In the genomic region with DNA sequence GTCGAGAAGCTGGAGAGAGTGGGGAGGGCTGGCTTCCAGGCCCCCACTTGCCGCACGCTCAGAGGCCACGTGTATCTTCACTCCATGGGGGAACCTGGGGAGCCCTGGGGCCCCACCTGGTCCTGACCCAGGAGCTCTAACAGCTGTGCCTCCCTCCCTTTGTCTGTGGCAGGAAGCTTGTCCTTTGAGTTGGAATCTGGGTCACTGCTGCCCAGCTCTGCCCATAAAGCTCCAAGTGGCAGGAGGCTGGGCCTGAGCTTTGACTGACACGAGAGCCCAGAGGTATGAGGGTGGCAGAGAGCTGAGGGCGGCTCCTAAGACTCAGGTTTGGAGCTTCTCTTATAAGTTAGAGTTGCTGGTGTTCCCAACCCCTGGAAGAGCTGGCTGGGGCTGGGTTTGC, we compare ENCODE assay signal across 20 mouse cellular contexts. TPM values are rescaled to one million over a fixed set of nuclear protein-coding genes. Genes with fewer than 3 reads are reported as not detected.
A peak's percentile ranks its signal among the peaks of the same experiment; 100 is the strongest.
DNase-seq lines count a peak whose midpoint lies in the region; ATAC-seq and TF ChIP-seq lines count a peak whose summit lies in the region.
"Had no signal": no experiment of that assay in that cellular context is flagged by ENCODE, and none has a peak within 500 bp of the region (broad histone marks: within the 10 kb centered on the region; RNA-seq: fewer than 3 reads in every experiment).

No protein-coding gene starts in this region.

- TF ChIP-seq EP300 in heart, postnatal 0 days (IDR thresholded peaks at IDR 0.05; ENCODE audit: low read depth) = no peak

- no peak overlapping the region for H3K9ac ChIP-seq in forebrain, embryonic 12.5 days
- H3K9ac ChIP-seq in forebrain, embryonic 16.5 days (replicated peaks; ENCODE audit: low read depth, low read length) = no peak overlapping the region
- H3K9ac ChIP-seq in hindbrain, embryonic 11.5 days (ENCODE audit: low read depth, low read length) = no peak overlapping the region
- H3K9ac ChIP-seq in heart, postnatal 0 days (replicated peaks; ENCODE audit: low read depth, low read length) = no peak overlapping the region
- H3K9ac ChIP-seq: hindbrain, embryonic 13.5 days; limb, embryonic 15.5 days; neural tube, embryonic 12.5 days had no signal

- WGBS in forebrain, embryonic 12.5 days = 58% methylated on average over 6 of the region's 6 CpGs
- whole genome bisulfite sequencing in forebrain, embryonic 16.5 days = 39% methylated on average over 6 of the region's 6 CpGs
- 67% methylated on average over 6 of the region's 6 CpGs for WGBS in hindbrain, embryonic 10.5 days
- WGBS in hindbrain, embryonic 11.5 days = 71% methylated on average over 6 of the region's 6 CpGs
- WGBS in heart, postnatal 0 days = 50% methylated on average over 6 of the region's 6 CpGs

- peaks cover 22% of the 10 kb centered on the region for H3K4me1 ChIP-seq in forebrain, embryonic 12.5 days
- no peaks in the 10 kb centered on the region; the same call in none of the 2 replicates for H3K4me1 ChIP-seq in forebrain, embryonic 16.5 days (replicated peaks; ENCODE audit: control insufficient read depth, insufficient read depth, low read length)
- H3K4me1 ChIP-seq in hindbrain, embryonic 10.5 days (replicated peaks) = peaks cover 49% of the 10 kb centered on the region
- H3K4me1 ChIP-seq in hindbrain, embryonic 11.5 days (replicated peaks; ENCODE audit: control insufficient read depth, insufficient read depth, low read length) = no peaks in the 10 kb centered on the region
- no peaks in the 10 kb centered on the region for H3K4me1 ChIP-seq in heart, postnatal 0 days (ENCODE audit: control insufficient read depth, insufficient read depth)
- H3K4me1 ChIP-seq: neural tube, embryonic 12.5 days had no signal

- no peak for DNase-seq in hindbrain, embryonic 10.5 days (ENCODE audit: low spot score)
- no peak for DNase-seq in hindbrain, embryonic 11.5 days (ENCODE audit: low spot score)
- peak; percentile 52 for DNase-seq in adrenal gland, postnatal 14 days
- no peak for DNase-seq in heart, postnatal 0 days (ENCODE audit: low spot score)
- no peak for DNase-seq in embryo, embryonic 9.5 days (ENCODE audit: extremely low spot score)
- no peak for DNase-seq in gastrocnemius, postnatal 10 days
- DNase-seq: cerebellum, adult 9-10 months; kidney, postnatal 10 days; layer of hippocampus, adult 9-11 months; lung, postnatal 10 days; right cerebral cortex, postnatal 4 days; thymus, postnatal 36 days had no signal

- no peak for TF ChIP-seq CTCF in heart, postnatal 0 days (IDR thresholded peaks at IDR 0.05; ENCODE audit: low read depth)

- peak overlapping the region; percentile 32; the same call in 1 of the 2 replicates for H3K27ac ChIP-seq in forebrain, embryonic 12.5 days
- H3K27ac ChIP-seq in forebrain, embryonic 16.5 days (ENCODE audit: low read length) = no peak overlapping the region
- H3K27ac ChIP-seq in hindbrain, embryonic 10.5 days = peak overlapping the region; percentile 43; the same call in 1 of the 2 replicates
- H3K27ac ChIP-seq in hindbrain, embryonic 11.5 days (ENCODE audit: low read depth, low read length) = no peak overlapping the region
- H3K27ac ChIP-seq in heart, postnatal 0 days (ENCODE audit: low read depth) = no peak overlapping the region
- H3K27ac ChIP-seq: hindbrain, embryonic 13.5 days; limb, embryonic 15.5 days; neural tube, embryonic 12.5 days had no signal

- no peak for ATAC-seq in forebrain, embryonic 12.5 days (ENCODE audit: low FRiP score)
- no peak for ATAC-seq in forebrain, embryonic 16.5 days
- no peak for ATAC-seq in hindbrain, embryonic 11.5 days (ENCODE audit: low FRiP score)
- 0 out of 2 replicates have a peak, but pooled peaks have one; percentile 27 for ATAC-seq in heart, postnatal 0 days (ENCODE audit: insufficient read depth, low read depth)
- ATAC-seq: activated CD4-positive, CD25-positive, alpha-beta regulatory T cell, adult 4 months; Patski had no signal

- no peak overlapping the region for H3K4me2 ChIP-seq in forebrain, embryonic 12.5 days
- H3K4me2 ChIP-seq in forebrain, embryonic 16.5 days (ENCODE audit: low read length) = no peak overlapping the region
- no peak overlapping the region for H3K4me2 ChIP-seq in hindbrain, embryonic 11.5 days (replicated peaks; ENCODE audit: low read depth, low read length)
- H3K4me2 ChIP-seq in heart, postnatal 0 days (ENCODE audit: low read depth, low read length) = no peak overlapping the region
- H3K4me2 ChIP-seq: hindbrain, embryonic 13.5 days; limb, embryonic 15.5 days; neural tube, embryonic 12.5 days had no signal

- no peak overlapping the region for H3K4me3 ChIP-seq in forebrain, embryonic 12.5 days (replicated peaks)
- H3K4me3 ChIP-seq in forebrain, embryonic 16.5 days (replicated peaks; ENCODE audit: low read length) = no peak overlapping the region
- no peak overlapping the region for H3K4me3 ChIP-seq in hindbrain, embryonic 10.5 days
- no peak overlapping the region for H3K4me3 ChIP-seq in hindbrain, embryonic 11.5 days (ENCODE audit: low read depth, low read length)
- no peak overlapping the region for H3K4me3 ChIP-seq in heart, postnatal 0 days (ENCODE audit: low read depth, low read length)
- H3K4me3 ChIP-seq: hindbrain, embryonic 13.5 days; limb, embryonic 15.5 days; neural tube, embryonic 12.5 days had no signal

- peaks cover 53% of the 10 kb centered on the region for H3K36me3 ChIP-seq in forebrain, embryonic 12.5 days (replicated peaks)
- no peaks in the 10 kb centered on the region for H3K36me3 ChIP-seq in forebrain, embryonic 16.5 days (ENCODE audit: control insufficient read depth, insufficient read depth)
- peaks cover 61% of the 10 kb centered on the region for H3K36me3 ChIP-seq in hindbrain, embryonic 10.5 days
- no peaks in the 10 kb centered on the region; the same call in 1 of the 2 replicates for H3K36me3 ChIP-seq in hindbrain, embryonic 11.5 days (ENCODE audit: control insufficient read depth, insufficient read depth, low read length)
- peaks cover 15% of the 10 kb centered on the region; the same call in 1 of the 2 replicates for H3K36me3 ChIP-seq in heart, postnatal 0 days (replicated peaks; ENCODE audit: control insufficient read depth, insufficient read depth, low read length)

- H3K9me3 ChIP-seq in forebrain, embryonic 12.5 days = no peaks in the 10 kb centered on the region
- no peaks in the 10 kb centered on the region for H3K9me3 ChIP-seq in forebrain, embryonic 16.5 days (ENCODE audit: control insufficient read depth, low read length)
- no peaks in the 10 kb centered on the region for H3K9me3 ChIP-seq in hindbrain, embryonic 10.5 days
- H3K9me3 ChIP-seq in hindbrain, embryonic 11.5 days (ENCODE audit: control insufficient read depth, low read length) = no peaks in the 10 kb centered on the region
- H3K9me3 ChIP-seq in heart, postnatal 0 days (replicated peaks; ENCODE audit: control insufficient read depth, low read length) = no peaks in the 10 kb centered on the region
- H3K9me3 ChIP-seq: hindbrain, embryonic 13.5 days; limb, embryonic 15.5 days; neural tube, embryonic 12.5 days had no signal

- H3K27me3 ChIP-seq in forebrain, embryonic 12.5 days = no peaks in the 10 kb centered on the region
- no peaks in the 10 kb centered on the region for H3K27me3 ChIP-seq in forebrain, embryonic 16.5 days (replicated peaks; ENCODE audit: control insufficient read depth, insufficient read depth, low read length)
- H3K27me3 ChIP-seq in hindbrain, embryonic 10.5 days (ENCODE audit: insufficient read depth, poor library complexity, severe bottlenecking) = peaks cover 13% of the 10 kb centered on the region
- no peaks in the 10 kb centered on the region for H3K27me3 ChIP-seq in hindbrain, embryonic 11.5 days (ENCODE audit: control insufficient read depth, insufficient read depth, low read length)
- H3K27me3 ChIP-seq in heart, postnatal 0 days (ENCODE audit: control insufficient read depth, insufficient read depth, low read length) = 0 out of 2 replicates have a peak, but pooled peaks cover 4% of the 10 kb centered on the region
- H3K27me3 ChIP-seq: hindbrain, embryonic 13.5 days; neural tube, embryonic 12.5 days; Patski had no signal

RNA-seq across cellular contexts. Expression of a gene that starts 23.1 kb away (rescaled TPM):
- polyA plus RNA-seq in forebrain, embryonic 12.5 days (2016; fragmentation: Nextera tagmentation; extraction: Ambion mirVana) = 24.8 and 24.9 TPM in 2 replicates
- polyA plus RNA-seq in forebrain, embryonic 16.5 days (2015; fragmentation: Nextera tagmentation; extraction: Ambion mirVana) = 5.0 and 5.7 TPM in 2 replicates
- polyA plus RNA-seq in hindbrain, embryonic 10.5 days (2016; fragmentation: Nextera tagmentation; extraction: Ambion mirVana) = 19.5 and 20.5 TPM in 2 replicates
- 6.2 and 7.7 TPM in 2 replicates for polyA plus RNA-seq in hindbrain, embryonic 11.5 days (2014; fragmentation: Nextera tagmentation; extraction: Ambion mirVana)
- total RNA-seq in adrenal gland, postnatal 14 days (2021) = 0.60 and 0.82 TPM in 2 replicates
- 1.9 and 3.7 TPM in 2 replicates for total RNA-seq in heart, postnatal 0 days (2014; rRNA removed; ENCODE audit: low replicate concordance)
- polyA plus RNA-seq in heart, postnatal 0 days (2015; fragmentation: Nextera tagmentation; extraction: Ambion mirVana) = 0.46 and 0.48 TPM in 2 replicates
- under 1 TPM; 0.35 to 0.36 TPM for total RNA-seq in gastrocnemius, postnatal 10 days (2021)
- total RNA-seq: megakaryocyte, adult 5-6 weeks had no signal

Comparison
In these comparisons a context has a peak if more than half of its experiments do, and no peak if none do; other contexts are left out.
1. H3K27ac ChIP-seq: peak in forebrain, embryonic 12.5 days (single experiment) and hindbrain, embryonic 10.5 days (single experiment); none in forebrain, embryonic 16.5 days (single experiment), hindbrain, embryonic 11.5 days (single experiment) and heart, postnatal 0 days (single experiment).